Mouse (Mus musculus) heart, adult 2 months (tissue): ENCODE measurements around the gene Madd.

Experiments
- CTCF ChIP-seq: fragments of 200-600 bp; IDR thresholded peaks from 2 replicates; pipeline ENCODE4 v1.8.1; 2022; ENCODE audit warnings: antibody characterized with exemption, mild to moderate bottlenecking, moderate library complexity
- EP300 ChIP-seq: fragments of 200-500 bp; IDR thresholded peaks from 2 replicates; pipeline ENCODE4 v1.6.1; 2011; ENCODE audit warnings: low read depth, low read length, control low read depth; ENCODE audit not compliant: insufficient read depth

- TF ChIP-seq CTCF, result no peak
- TF ChIP-seq EP300, result 0 out of 2 replicates have a peak, but pooled peaks have one; percentile 4
These were observed 62.1 kb downstream of the Madd start for GRCm38 (mm10) chr2:91121497-91121896.
